In genomic region chr10:12004966-12005365, GRCm38 (mm10) we compare ENCODE assay signal across 26 mouse cellular contexts.
DNase-seq lines count a peak whose midpoint lies in the region; ATAC-seq lines count a peak whose summit lies in the region.
"Had no signal": no experiment of that assay in that cellular context is flagged by ENCODE, and none has a peak within 500 bp of the region (broad histone marks: within the 10 kb centered on the region; RNA-seq: fewer than 3 reads in every experiment).

No protein-coding gene starts in this region.

- no peak overlapping the region for H3K9ac ChIP-seq in forebrain, embryonic 13.5 days
- H3K9ac ChIP-seq in forebrain, embryonic 14.5 days (ENCODE audit: low read length): no peak overlapping the region
- H3K9ac ChIP-seq in midbrain, embryonic 13.5 days (replicated peaks): no peak overlapping the region
- H3K9ac ChIP-seq in midbrain, embryonic 14.5 days (replicated peaks; ENCODE audit: low read length): no peak overlapping the region
- H3K9ac ChIP-seq: embryonic facial prominence, embryonic 12.5 days; heart, embryonic 12.5 days; hindbrain, embryonic 14.5 days; limb, embryonic 12.5 days; liver, embryonic 15.5 days; lung, embryonic 15.5 days had no signal

- WGBS in forebrain, embryonic 13.5 days: 31% methylated on average over 3 of the region's 3 CpGs
- WGBS in forebrain, embryonic 14.5 days: 14% methylated on average over 3 of the region's 3 CpGs
- WGBS in midbrain, embryonic 13.5 days: 30% methylated on average over 3 of the region's 3 CpGs
- 30% methylated on average over 3 of the region's 3 CpGs for WGBS in midbrain, embryonic 14.5 days

- no peaks in the 10 kb centered on the region for H3K36me3 ChIP-seq in forebrain, embryonic 13.5 days (ENCODE audit: poor library complexity, severe bottlenecking)
- H3K36me3 ChIP-seq in forebrain, embryonic 14.5 days (ENCODE audit: control insufficient read depth, insufficient read depth, low read length): no peaks in the 10 kb centered on the region
- H3K36me3 ChIP-seq in midbrain, embryonic 13.5 days: no peaks in the 10 kb centered on the region
- H3K36me3 ChIP-seq in midbrain, embryonic 14.5 days (ENCODE audit: control insufficient read depth, insufficient read depth, low read length): no peaks in the 10 kb centered on the region
- H3K36me3 ChIP-seq: embryonic facial prominence, embryonic 12.5 days; heart, embryonic 12.5 days; limb, embryonic 12.5 days; liver, embryonic 15.5 days; lung, embryonic 15.5 days; midbrain, embryonic 10.5 days had no signal

- H3K27ac ChIP-seq in forebrain, embryonic 13.5 days: no peak overlapping the region
- no peak overlapping the region for H3K27ac ChIP-seq in forebrain, embryonic 14.5 days (ENCODE audit: low read depth, low read length)
- H3K27ac ChIP-seq in midbrain, embryonic 13.5 days: no peak overlapping the region
- no peak overlapping the region for H3K27ac ChIP-seq in midbrain, embryonic 14.5 days (replicated peaks; ENCODE audit: low read depth, low read length)
- H3K27ac ChIP-seq: embryonic facial prominence, embryonic 12.5 days; heart, adult 2 months; hindbrain, embryonic 14.5 days; layer of hippocampus, adult 2 months; left cerebral cortex, adult 2 months; limb, embryonic 12.5 days; liver, embryonic 15.5 days; lung, embryonic 15.5 days; midbrain, embryonic 10.5 days had no signal

- no peaks in the 10 kb centered on the region for H3K9me3 ChIP-seq in forebrain, embryonic 13.5 days (replicated peaks)
- no peaks in the 10 kb centered on the region for H3K9me3 ChIP-seq in forebrain, embryonic 14.5 days (replicated peaks; ENCODE audit: control insufficient read depth, low read length)
- H3K9me3 ChIP-seq in midbrain, embryonic 13.5 days: no peaks in the 10 kb centered on the region
- H3K9me3 ChIP-seq in midbrain, embryonic 14.5 days (ENCODE audit: control insufficient read depth, low read length): no peaks in the 10 kb centered on the region
- H3K9me3 ChIP-seq: embryonic facial prominence, embryonic 12.5 days; heart, embryonic 12.5 days; limb, embryonic 12.5 days; liver, embryonic 15.5 days; lung, embryonic 15.5 days; midbrain, embryonic 10.5 days had no signal

- no peaks in the 10 kb centered on the region for H3K4me1 ChIP-seq in forebrain, embryonic 13.5 days
- no peaks in the 10 kb centered on the region for H3K4me1 ChIP-seq in forebrain, embryonic 14.5 days (ENCODE audit: control insufficient read depth, insufficient read depth, low read length)
- H3K4me1 ChIP-seq in midbrain, embryonic 13.5 days (replicated peaks): no peaks in the 10 kb centered on the region
- H3K4me1 ChIP-seq in midbrain, embryonic 14.5 days (ENCODE audit: control insufficient read depth, insufficient read depth, low read length): no peaks in the 10 kb centered on the region
- H3K4me1 ChIP-seq: embryonic facial prominence, embryonic 12.5 days; heart, embryonic 12.5 days; limb, embryonic 12.5 days; liver, embryonic 15.5 days; lung, embryonic 15.5 days; midbrain, embryonic 10.5 days had no signal

- no peak overlapping the region for H3K4me2 ChIP-seq in forebrain, embryonic 13.5 days
- no peak overlapping the region for H3K4me2 ChIP-seq in forebrain, embryonic 14.5 days (ENCODE audit: low read length)
- H3K4me2 ChIP-seq in midbrain, embryonic 13.5 days (replicated peaks): no peak overlapping the region
- no peak overlapping the region for H3K4me2 ChIP-seq in midbrain, embryonic 14.5 days (ENCODE audit: low read length)
- H3K4me2 ChIP-seq: embryonic facial prominence, embryonic 12.5 days; heart, embryonic 12.5 days; hindbrain, embryonic 14.5 days; limb, embryonic 12.5 days; liver, embryonic 15.5 days; lung, embryonic 15.5 days had no signal

- no peak overlapping the region for H3K4me3 ChIP-seq in forebrain, embryonic 13.5 days
- H3K4me3 ChIP-seq in forebrain, embryonic 14.5 days (ENCODE audit: low read depth, low read length): no peak overlapping the region
- H3K4me3 ChIP-seq in midbrain, embryonic 13.5 days (replicated peaks): no peak overlapping the region
- no peak overlapping the region for H3K4me3 ChIP-seq in midbrain, embryonic 14.5 days (replicated peaks; ENCODE audit: low read depth, low read length)
- H3K4me3 ChIP-seq: embryonic facial prominence, embryonic 12.5 days; heart, adult 2 months; heart, embryonic 12.5 days; layer of hippocampus, adult 2 months; left cerebral cortex, adult 2 months; limb, embryonic 12.5 days; liver, embryonic 15.5 days; lung, embryonic 15.5 days; midbrain, embryonic 10.5 days had no signal

- no peak for DNase-seq in forebrain, embryonic 14.5 days (ENCODE audit: low spot score)
- no peak for DNase-seq in midbrain, embryonic 14.5 days
- peak; percentile 9 for DNase-seq in kidney, adult 9 months
- peak; percentile 14 for DNase-seq in kidney, postnatal 14 days
- no peak for DNase-seq in cerebellum, postnatal 14 days
- DNase-seq: adrenal gland, postnatal 10 days; cerebellum, adult 11 months; cerebellum, adult 9-10 months; embryo, embryonic 11 days; heart, adult 2 months; heart, postnatal 4 days; thymus, postnatal 4 days had no signal

- no peaks in the 10 kb centered on the region for H3K27me3 ChIP-seq in forebrain, embryonic 13.5 days
- no peaks in the 10 kb centered on the region for H3K27me3 ChIP-seq in forebrain, embryonic 14.5 days (replicated peaks; ENCODE audit: control insufficient read depth, insufficient read depth, low read length)
- H3K27me3 ChIP-seq in midbrain, embryonic 13.5 days: no peaks in the 10 kb centered on the region
- no peaks in the 10 kb centered on the region for H3K27me3 ChIP-seq in midbrain, embryonic 14.5 days (ENCODE audit: control insufficient read depth, insufficient read depth, low read length)
- H3K27me3 ChIP-seq: embryonic facial prominence, embryonic 12.5 days; heart, embryonic 12.5 days; limb, embryonic 12.5 days; liver, embryonic 15.5 days; lung, embryonic 15.5 days had no signal

- 0 out of 2 replicates have a peak, but pooled peaks have one; percentile 21 for ATAC-seq in forebrain, embryonic 13.5 days
- no peak for ATAC-seq in forebrain, embryonic 14.5 days
- ATAC-seq in midbrain, embryonic 13.5 days: 0 out of 2 replicates have a peak, but pooled peaks have one; percentile 24
- ATAC-seq in midbrain, embryonic 14.5 days (ENCODE audit: low FRiP score, low TSS enrichment): no peak
- no peak for ATAC-seq in frontal cortex, adult (ENCODE audit: low TSS enrichment)
- ATAC-seq: inflammation-experienced regulatory T-cells, adult 6 months; Patski had no signal

Comparison
In these comparisons a context has a peak if more than half of its experiments do, and no peak if none do; other contexts are left out.
1. ATAC-seq: peak in forebrain, embryonic 13.5 days (single experiment) and midbrain, embryonic 13.5 days (single experiment); none in forebrain, embryonic 14.5 days (single experiment), midbrain, embryonic 14.5 days (single experiment) and frontal cortex, adult (single experiment).
2. DNase-seq: peak in kidney, adult 9 months (single experiment) and kidney, postnatal 14 days (single experiment); none in forebrain, embryonic 14.5 days (single experiment), midbrain, embryonic 14.5 days (single experiment) and cerebellum, postnatal 14 days (0 of 2).